Mouse (Mus musculus): ENCODE data around the gene Wee2. TPM values are rescaled to one million over a fixed set of nuclear protein-coding genes. Genes with fewer than 3 reads are reported as not detected.

Wee2 gene
- polyA plus RNA-seq, 1 experiment from 2014 or later: 0.05 TPM

DNA sequence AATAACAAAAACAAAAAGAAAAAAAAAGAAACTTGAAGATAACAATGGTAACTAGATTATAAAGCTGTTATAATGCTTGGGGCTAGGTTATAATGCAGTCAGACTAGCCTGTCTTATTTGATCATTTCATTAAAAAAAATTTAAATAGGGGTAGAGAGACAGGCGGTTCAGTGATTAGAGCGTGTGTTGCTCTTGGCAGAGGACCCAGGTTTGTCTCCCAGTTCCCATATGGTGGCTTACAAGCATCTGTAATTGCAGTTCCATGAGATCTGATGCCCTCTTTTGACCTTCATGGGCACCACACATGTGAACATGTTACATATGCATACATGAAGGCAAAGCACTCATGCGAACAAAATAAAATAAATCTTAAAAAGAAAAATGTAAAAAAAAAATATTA lies 2.4 kb downstream of the Wee2 start:
- H3K27me3 ChIP-seq (ENCODE audit: poor library complexity, severe bottlenecking): peaks cover 44% of the 10 kb centered on the region
- WGBS: 80% methylated on average over 3 of the region's 3 CpGs
- H3K27ac ChIP-seq: no peak overlapping the region
- H3K9me3 ChIP-seq: no peaks in the 10 kb centered on the region
- no peak for DNase-seq (ENCODE audit: extremely low spot score, low spot score)
- H3K4me1 ChIP-seq: peaks cover 2% of the 10 kb centered on the region; the same call in 1 of the 2 replicates
- H3K36me3 ChIP-seq (replicated peaks): no peaks in the 10 kb centered on the region
- no peak overlapping the region for H3K4me3 ChIP-seq

DNA sequence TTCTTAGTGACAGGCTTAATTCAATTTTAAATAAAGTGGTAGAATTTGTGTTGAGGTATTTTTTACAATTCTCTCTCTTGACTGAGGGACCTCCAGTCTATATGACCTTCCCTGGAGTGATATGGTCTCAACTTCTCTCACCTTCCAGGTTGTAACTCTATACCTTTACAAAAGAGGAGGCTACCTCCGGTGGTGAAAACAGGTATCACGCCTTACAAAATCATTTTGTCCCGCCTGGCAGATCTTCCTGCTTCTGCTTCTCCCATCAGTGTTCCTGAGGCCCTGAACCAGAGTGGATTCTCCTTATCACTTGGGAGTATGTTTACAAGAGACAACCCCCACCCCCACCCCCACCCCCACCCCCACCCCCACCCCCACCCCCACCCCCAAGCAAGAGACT lies 2.9 kb downstream of the Wee2 start:
- Histone ChIP-seq H3K9me3 (no peaks in the 10 kb centered on the region), H3K4me3 (no peak overlapping the region), H3K27ac (no peak overlapping the region), H3K4me1 (no peaks in the 10 kb centered on the region), H3K36me3 (replicated peaks) (no peaks in the 10 kb centered on the region), H3K27me3 (ENCODE audit: poor library complexity, severe bottlenecking) (peaks cover 40% of the 10 kb centered on the region)
- 39% methylated on average over 3 of the region's 3 CpGs for WGBS
- DNase-seq (ENCODE audit: extremely low spot score, low spot score): no peak

DNA sequence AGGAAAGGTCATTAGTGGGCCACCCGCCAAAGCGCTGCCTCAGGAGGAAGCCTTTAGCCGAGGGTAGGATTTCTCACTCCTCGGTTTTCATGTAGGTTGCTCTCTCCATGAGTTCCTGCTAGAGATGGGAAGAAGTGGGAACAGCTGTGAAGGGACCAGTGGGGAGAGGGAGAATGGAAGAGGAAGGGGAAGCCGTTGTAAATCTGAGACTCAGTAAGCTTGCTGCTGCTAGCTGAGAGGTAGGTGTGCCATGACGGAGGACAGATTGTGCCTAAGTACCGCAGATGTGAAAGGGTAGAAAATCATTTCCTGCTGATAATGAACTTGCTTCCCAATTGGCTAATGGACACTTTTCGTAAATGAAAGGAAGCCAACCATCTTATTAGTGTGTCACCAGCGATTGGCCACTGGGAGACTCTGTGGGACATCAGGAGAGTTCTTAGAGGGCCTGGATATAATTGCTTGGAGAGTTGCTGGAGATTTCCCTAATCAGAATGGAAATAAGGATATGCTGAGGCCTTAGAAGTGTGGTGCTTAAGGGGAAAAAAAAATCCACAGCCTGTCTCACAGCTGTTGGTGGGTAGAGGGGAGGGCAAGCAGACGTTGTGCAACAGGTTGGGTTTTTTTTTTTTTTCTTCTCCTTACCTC lies 4.5 kb downstream of the Wee2 start:
- Histone ChIP-seq H3K27me3 (ENCODE audit: poor library complexity, severe bottlenecking) (peaks cover 23% of the 10 kb centered on the region), H3K4me1 (no peaks in the 10 kb centered on the region), H3K36me3 (replicated peaks) (no peaks in the 10 kb centered on the region), H3K9me3 (no peaks in the 10 kb centered on the region), H3K4me3 (no peak overlapping the region), H3K27ac (no peak overlapping the region)
- no peak for DNase-seq (ENCODE audit: extremely low spot score, low spot score)
- 42% methylated on average over 10 of the region's 10 CpGs for WGBS

DNA sequence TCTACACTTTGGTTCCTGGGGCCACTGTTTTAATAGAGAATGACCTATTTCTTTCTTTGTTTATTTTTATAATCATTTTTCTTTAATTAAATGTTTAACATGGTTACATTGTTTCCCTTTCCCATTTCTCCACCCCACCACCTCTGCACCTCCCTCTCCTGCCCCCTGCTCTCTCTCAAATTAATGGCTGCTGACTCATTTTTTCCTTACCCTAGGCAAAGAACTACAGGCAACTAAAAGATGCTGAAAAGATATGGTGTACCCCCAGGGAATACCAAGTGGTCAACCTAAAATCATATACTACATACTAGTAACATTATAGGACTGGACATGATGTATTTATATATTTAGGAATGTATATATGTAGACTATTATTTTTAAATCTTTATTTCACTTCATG lies 9.7 kb downstream of the Wee2 start:
- H3K27me3 ChIP-seq (ENCODE audit: poor library complexity, severe bottlenecking): 0 out of 2 replicates have a peak, but pooled peaks cover under 1% of the 10 kb centered on the region
- no peak overlapping the region for H3K27ac ChIP-seq
- no peaks in the 10 kb centered on the region for H3K9me3 ChIP-seq
- H3K36me3 ChIP-seq (replicated peaks): no peaks in the 10 kb centered on the region
- no peak for DNase-seq (ENCODE audit: extremely low spot score, low spot score)
- H3K4me1 ChIP-seq: no peaks in the 10 kb centered on the region
- H3K4me3 ChIP-seq: no peak overlapping the region

DNA sequence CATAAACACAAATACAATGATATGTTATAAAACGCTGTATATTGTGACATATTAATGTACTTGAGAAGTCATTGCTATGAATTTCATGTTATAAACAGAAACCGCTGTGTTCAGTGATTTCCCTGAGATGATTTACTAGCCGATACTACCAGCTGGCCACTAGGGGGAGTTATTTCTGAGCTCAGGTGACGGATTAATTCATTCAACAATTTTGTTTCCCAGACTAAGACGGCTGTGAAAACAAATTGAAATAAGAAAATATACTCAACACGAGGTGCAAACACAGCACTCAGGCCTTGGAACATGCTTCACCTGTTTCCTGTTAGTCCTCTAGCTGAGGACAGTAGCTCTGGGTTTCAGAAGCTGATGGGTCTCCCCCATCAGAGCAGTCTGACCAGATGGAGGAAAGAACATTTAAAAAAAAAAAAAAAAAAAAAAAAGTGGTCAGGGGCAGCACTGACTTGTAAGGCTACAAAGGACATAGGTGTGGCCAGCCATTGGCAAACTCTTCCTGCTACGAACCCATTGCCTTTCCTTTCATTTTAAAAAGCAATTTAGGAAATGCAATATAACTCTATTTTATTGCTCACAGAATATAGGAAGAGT lies 15.7 kb downstream of the Wee2 start:
- no peak overlapping the region for H3K4me3 ChIP-seq
- no peaks in the 10 kb centered on the region for H3K4me1 ChIP-seq
- H3K36me3 ChIP-seq (replicated peaks): no peaks in the 10 kb centered on the region
- 24% methylated on average over 7 of the region's 7 CpGs for WGBS
- no peak overlapping the region for H3K27ac ChIP-seq
- H3K27me3 ChIP-seq (ENCODE audit: poor library complexity, severe bottlenecking): no peaks in the 10 kb centered on the region
- no peak for DNase-seq (ENCODE audit: extremely low spot score, low spot score)
- H3K9me3 ChIP-seq: no peaks in the 10 kb centered on the region

- Histone ChIP-seq H3K36me3 (replicated peaks) (no peaks in the 10 kb centered on the region), H3K4me1 (peaks cover 7% of the 10 kb centered on the region), H3K27ac (no peak overlapping the region), H3K4me3 (no peak overlapping the region), H3K27me3 (ENCODE audit: poor library complexity, severe bottlenecking) (no peaks in the 10 kb centered on the region), H3K9me3 (no peaks in the 10 kb centered on the region)
- 52% methylated on average over 6 of the region's 6 CpGs for WGBS
- no peak for DNase-seq (ENCODE audit: extremely low spot score, low spot score)
These were observed 26.8 kb downstream of the Wee2 start for GRCm38 (mm10) chr6:40465710-40466109.

DNA sequence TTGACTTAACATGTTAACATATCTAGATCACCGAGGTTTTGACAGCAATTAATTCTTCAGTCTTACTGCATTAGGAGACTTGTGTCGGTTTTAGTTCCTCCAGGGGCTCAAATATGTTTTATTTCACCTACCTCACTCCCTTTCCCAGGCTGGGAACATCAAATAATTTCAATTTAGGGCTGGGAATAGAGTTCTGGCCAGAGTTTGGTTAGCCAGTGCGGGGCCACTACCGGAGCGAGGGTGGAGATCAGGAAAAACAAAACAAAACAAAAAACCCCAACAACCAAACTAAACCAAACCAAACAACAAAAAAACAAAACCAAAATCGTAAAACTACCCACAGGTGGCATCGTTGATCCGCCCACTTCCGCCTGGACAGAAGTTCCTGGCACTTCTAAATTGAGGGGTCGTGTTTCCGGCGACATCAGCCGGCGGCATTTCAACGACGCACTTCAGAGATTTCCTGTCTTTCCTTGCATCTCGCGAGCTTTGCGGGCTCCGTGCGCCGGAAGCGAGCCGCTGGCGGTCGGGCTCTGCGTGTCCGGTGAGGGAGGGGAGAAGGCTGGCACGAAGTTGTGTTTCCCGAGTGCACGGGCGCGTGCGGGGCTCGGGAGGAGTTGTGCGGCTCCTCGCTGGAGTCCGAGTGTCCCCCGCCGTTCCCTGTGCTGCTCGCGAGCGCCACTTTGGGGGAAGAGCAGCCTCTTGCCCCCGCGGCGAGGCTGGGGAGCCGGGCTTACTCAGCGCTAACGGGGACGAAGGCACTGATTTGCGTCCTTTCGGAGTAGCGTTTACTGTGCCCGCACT lies 32.2 kb downstream of the Wee2 start, which contains the start of gene Ssbp1:
Gene Ssbp1 (plus strand): TSS at position 437 of the 804 bp plus-strand sequence.
- peak; percentile 94 for DNase-seq (ENCODE audit: extremely low spot score, low spot score)
- Histone ChIP-seq H3K27me3 (ENCODE audit: poor library complexity, severe bottlenecking) (no peaks in the 10 kb centered on the region), H3K4me1 (peaks cover 24% of the 10 kb centered on the region), H3K9me3 (no peaks in the 10 kb centered on the region), H3K36me3 (replicated peaks) (peaks cover 32% of the 10 kb centered on the region), H3K4me3 (peak within 1 kb of the TSS; percentile 82), H3K27ac (peak within 1 kb of the TSS; percentile 97)
- under 1% methylated on average over 54 of the region's 54 CpGs for WGBS

- Histone ChIP-seq H3K27me3 (ENCODE audit: poor library complexity, severe bottlenecking) (no peaks in the 10 kb centered on the region), H3K9me3 (no peaks in the 10 kb centered on the region), H3K36me3 (replicated peaks) (peaks cover 37% of the 10 kb centered on the region), H3K4me1 (peaks cover 24% of the 10 kb centered on the region), H3K4me3 (peak overlapping the region; percentile 82), H3K27ac (peak overlapping the region; percentile 97)
- under 1% methylated on average over 7 of the region's 7 CpGs for WGBS
- no peak for DNase-seq (ENCODE audit: extremely low spot score, low spot score)
These were observed 32.8 kb downstream of the Wee2 start for GRCm38 (mm10) chr6:40471720-40472010.

DNA sequence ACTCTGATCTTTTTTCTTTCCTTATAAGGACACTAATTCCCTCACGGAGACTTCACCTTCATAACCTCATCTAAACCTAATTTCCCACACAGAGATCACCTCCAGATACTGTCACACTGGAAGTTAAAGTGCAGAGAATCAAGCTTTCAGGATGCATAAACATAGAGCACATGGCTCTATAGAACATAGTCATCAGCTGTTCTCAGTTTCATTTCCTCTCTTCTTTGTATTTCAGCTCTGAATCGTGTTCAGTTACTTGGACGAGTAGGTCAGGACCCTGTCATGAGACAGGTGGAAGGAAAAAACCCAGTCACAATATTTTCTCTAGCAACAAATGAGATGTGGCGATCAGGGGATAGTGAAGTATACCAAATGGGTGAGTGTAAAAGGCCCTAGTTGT lies 37.2 kb downstream of the Wee2 start:
- H3K4me3 ChIP-seq: no peak overlapping the region
- peaks cover 16% of the 10 kb centered on the region for H3K4me1 ChIP-seq
- 92% methylated on average over 4 of the region's 4 CpGs for WGBS
- peaks cover 74% of the 10 kb centered on the region for H3K36me3 ChIP-seq (replicated peaks)
- DNase-seq (ENCODE audit: extremely low spot score, low spot score): no peak
- no peak overlapping the region for H3K27ac ChIP-seq
- H3K27me3 ChIP-seq (ENCODE audit: poor library complexity, severe bottlenecking): no peaks in the 10 kb centered on the region
- no peaks in the 10 kb centered on the region for H3K9me3 ChIP-seq

- WGBS: 98% methylated on average over 1 of the region's 1 CpGs
- no peak overlapping the region for H3K27ac ChIP-seq
- DNase-seq (ENCODE audit: extremely low spot score, low spot score): no peak
- peaks cover 92% of the 10 kb centered on the region for H3K36me3 ChIP-seq (replicated peaks)
- no peaks in the 10 kb centered on the region for H3K4me1 ChIP-seq
- no peaks in the 10 kb centered on the region for H3K27me3 ChIP-seq (ENCODE audit: poor library complexity, severe bottlenecking)
- no peak overlapping the region for H3K4me3 ChIP-seq
- no peaks in the 10 kb centered on the region for H3K9me3 ChIP-seq
These were observed 40.8 kb downstream of the Wee2 start for GRCm38 (mm10) chr6:40479705-40480104.

- H3K36me3 ChIP-seq (replicated peaks): peaks cover 87% of the 10 kb centered on the region
- H3K4me1 ChIP-seq: no peaks in the 10 kb centered on the region
- no peak overlapping the region for H3K4me3 ChIP-seq
- no peaks in the 10 kb centered on the region for H3K9me3 ChIP-seq
- no peak for DNase-seq (ENCODE audit: extremely low spot score, low spot score)
- H3K27me3 ChIP-seq (ENCODE audit: poor library complexity, severe bottlenecking): no peaks in the 10 kb centered on the region
- H3K27ac ChIP-seq: no peak overlapping the region
- 93% methylated on average over 5 of the region's 5 CpGs for WGBS
These were observed 43.4 kb downstream of the Wee2 start for GRCm38 (mm10) chr6:40482318-40482717.

DNA sequence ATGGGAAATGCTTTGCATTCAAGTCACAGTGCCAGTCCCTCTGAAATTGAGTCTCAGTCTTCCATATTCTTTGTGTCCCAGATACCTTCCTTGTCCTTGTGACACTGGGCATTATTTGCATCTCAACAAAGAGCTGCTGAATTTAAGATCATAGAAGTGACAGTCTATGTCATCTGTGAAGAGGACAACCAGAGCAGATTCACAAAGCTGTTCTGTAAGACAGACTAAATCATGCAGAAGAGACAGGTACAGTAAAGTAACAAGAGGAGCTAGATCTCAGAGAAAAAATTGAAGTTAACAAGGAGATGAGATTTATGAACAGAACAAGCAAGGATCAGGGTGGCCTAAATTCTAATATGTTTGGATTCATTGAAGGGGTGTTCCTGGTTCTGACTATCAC lies 52.0 kb downstream of the Wee2 start, which contains the start of gene Tas2r137:
Gene Tas2r137 (plus strand): TSS at position 301 of the 400 bp plus-strand sequence.
- no peak within 1 kb of the TSS for H3K27ac ChIP-seq
- no peak for DNase-seq (ENCODE audit: extremely low spot score, low spot score)
- H3K4me1 ChIP-seq: no peaks in the 10 kb centered on the region
- H3K9me3 ChIP-seq: no peaks in the 10 kb centered on the region
- H3K4me3 ChIP-seq: no peak within 1 kb of the TSS
- H3K36me3 ChIP-seq (replicated peaks): peaks cover 8% of the 10 kb centered on the region; the same call in 1 of the 2 replicates
- no peaks in the 10 kb centered on the region for H3K27me3 ChIP-seq (ENCODE audit: poor library complexity, severe bottlenecking)

DNA sequence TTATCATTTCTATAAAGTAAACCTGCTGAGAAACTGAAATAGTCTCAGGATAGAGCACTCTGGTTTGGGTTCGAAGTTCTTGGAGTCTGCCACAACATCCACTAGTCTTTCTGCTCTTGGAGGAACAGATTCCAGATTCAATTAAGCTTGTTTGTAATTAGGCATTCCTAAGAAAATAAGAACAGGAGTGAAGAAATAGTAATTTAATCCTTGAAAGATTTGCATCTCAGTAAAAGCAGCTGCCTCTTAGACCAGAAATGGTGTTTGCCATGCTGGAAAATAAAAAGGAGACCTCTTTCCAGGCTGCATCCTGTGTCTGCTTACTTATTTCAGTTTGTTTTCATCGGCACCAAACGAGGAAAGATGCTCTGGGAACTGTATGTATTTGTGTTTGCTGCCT lies 54.3 kb downstream of the Wee2 start, which contains the start of gene Tas2r108:
Gene Tas2r108 (plus strand): TSS at position 301 of the 400 bp plus-strand sequence.
- Histone ChIP-seq H3K27me3 (ENCODE audit: poor library complexity, severe bottlenecking) (no peaks in the 10 kb centered on the region), H3K36me3 (replicated peaks) (no peaks in the 10 kb centered on the region), H3K27ac (no peak within 1 kb of the TSS), H3K9me3 (no peaks in the 10 kb centered on the region), H3K4me3 (no peak within 1 kb of the TSS), H3K4me1 (no peaks in the 10 kb centered on the region)
- 89% methylated on average over 3 of the region's 3 CpGs for WGBS
- DNase-seq (ENCODE audit: extremely low spot score, low spot score): no peak

Data from forebrain, embryonic 10.5 days (tissue).